ENCODE assay signal across 9 mouse cellular contexts in the genomic region with DNA sequence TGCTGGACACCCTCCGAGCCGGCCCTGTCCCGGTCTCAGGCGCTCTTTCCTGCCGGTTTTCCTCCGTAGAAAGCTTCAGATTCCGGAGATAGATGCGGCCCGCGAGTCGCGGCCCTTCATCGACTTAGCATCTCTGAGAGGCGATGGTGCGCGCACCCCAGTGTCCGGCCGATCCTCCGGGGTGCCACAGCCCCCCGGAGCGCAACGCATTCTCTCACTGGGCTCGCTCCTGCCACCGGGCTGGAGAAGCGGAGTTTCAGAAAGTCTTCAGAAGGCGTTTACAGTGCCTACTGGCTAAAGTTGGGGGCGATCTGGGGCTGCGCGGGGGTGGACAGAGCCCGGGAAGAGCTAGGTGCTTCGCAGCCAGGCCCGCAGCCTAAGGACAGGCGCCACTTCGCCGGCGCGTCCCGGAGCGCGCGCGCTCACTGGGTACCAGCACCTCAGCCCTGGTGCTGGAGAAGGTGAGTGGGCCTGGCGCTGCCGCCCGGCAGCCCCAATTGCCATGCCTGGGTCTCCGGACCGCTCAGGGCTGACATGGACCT. TPM values are rescaled to one million over a fixed set of nuclear protein-coding genes. Genes with fewer than 3 reads are reported as not detected.
DNase-seq lines count a peak whose midpoint lies in the region; ATAC-seq lines count a peak whose summit lies in the region.
"Had no signal": no experiment of that assay in that cellular context is flagged by ENCODE, and none has a peak within 500 bp of the region (broad histone marks: within the 10 kb centered on the region; RNA-seq: fewer than 3 reads in every experiment).

No protein-coding gene starts in this region.

- H3K4me3 ChIP-seq in lung, embryonic 16.5 days (ENCODE audit: low read length), result peak overlapping the region; percentile 48
- peak overlapping the region; percentile 65 for H3K4me3 ChIP-seq in hindbrain, embryonic 15.5 days
- H3K4me3 ChIP-seq in neural tube, embryonic 14.5 days (ENCODE audit: low read depth, low read length), result peak overlapping the region; percentile 61

- H3K4me1 ChIP-seq in lung, embryonic 16.5 days (replicated peaks; ENCODE audit: control insufficient read depth, insufficient read depth, low read length), result peaks cover 8% of the 10 kb centered on the region
- H3K4me1 ChIP-seq in hindbrain, embryonic 15.5 days (replicated peaks), result peaks cover 40% of the 10 kb centered on the region
- peaks cover 12% of the 10 kb centered on the region for H3K4me1 ChIP-seq in neural tube, embryonic 14.5 days (ENCODE audit: control insufficient read depth, insufficient read depth, low read length)

- no peak overlapping the region for H3K27ac ChIP-seq in lung, embryonic 16.5 days (ENCODE audit: low read length)
- H3K27ac ChIP-seq in hindbrain, embryonic 15.5 days (replicated peaks), result peak overlapping the region; percentile 77; the same call in 1 of the 2 replicates
- H3K27ac ChIP-seq in neural tube, embryonic 14.5 days (ENCODE audit: low read depth, low read length), result no peak overlapping the region

- no peak for DNase-seq in frontal cortex, postnatal 14 days (ENCODE audit: low spot score in 2 of 2)
- no peak for DNase-seq in lung, postnatal 4 days
- no peak for DNase-seq in MN1 (ENCODE audit: low spot score)

- H3K36me3 ChIP-seq in lung, embryonic 16.5 days (ENCODE audit: control insufficient read depth, insufficient read depth, low read length), result no peaks in the 10 kb centered on the region
- no peaks in the 10 kb centered on the region for H3K36me3 ChIP-seq in hindbrain, embryonic 15.5 days
- H3K36me3 ChIP-seq in neural tube, embryonic 14.5 days (ENCODE audit: control insufficient read depth, insufficient read depth, low read length), result no peaks in the 10 kb centered on the region

- H3K27me3 ChIP-seq in lung, embryonic 16.5 days (ENCODE audit: control insufficient read depth, insufficient read depth, low read depth, low read length), result peaks cover 69% of the 10 kb centered on the region
- peaks cover 22% of the 10 kb centered on the region for H3K27me3 ChIP-seq in hindbrain, embryonic 15.5 days
- peaks cover 23% of the 10 kb centered on the region for H3K27me3 ChIP-seq in neural tube, embryonic 14.5 days (ENCODE audit: control insufficient read depth, insufficient read depth, low read length)

- peak; percentile 43; the same call in 1 of the 2 replicates for ATAC-seq in frontal cortex, adult (ENCODE audit: low TSS enrichment)
- no peak for ATAC-seq in lung, embryonic 16.5 days (ENCODE audit: low read depth)
- no peak for ATAC-seq in hindbrain, embryonic 15.5 days (ENCODE audit: low FRiP score, low read depth)
- ATAC-seq in neural tube, embryonic 14.5 days (ENCODE audit: low read depth), result no peak
- no peak for ATAC-seq in erythroid progenitor cell, adult 5-6 weeks (replicated peaks; ENCODE audit: low FRiP score, poor library complexity, severe bottlenecking)

- H3K9ac ChIP-seq in lung, embryonic 16.5 days (ENCODE audit: low read length), result no peak overlapping the region
- peak overlapping the region; percentile 81 for H3K9ac ChIP-seq in hindbrain, embryonic 15.5 days
- H3K9ac ChIP-seq in neural tube, embryonic 14.5 days (replicated peaks; ENCODE audit: low read depth, low read length), result peak overlapping the region; percentile 78

- H3K9me3 ChIP-seq in lung, embryonic 16.5 days (ENCODE audit: control insufficient read depth, low read length), result no peaks in the 10 kb centered on the region
- no peaks in the 10 kb centered on the region for H3K9me3 ChIP-seq in hindbrain, embryonic 15.5 days
- no peaks in the 10 kb centered on the region for H3K9me3 ChIP-seq in neural tube, embryonic 14.5 days (ENCODE audit: control insufficient read depth, low read length)

- WGBS in lung, embryonic 16.5 days, result under 1% methylated on average over 47 of the region's 47 CpGs
- under 1% methylated on average over 47 of the region's 47 CpGs for WGBS in hindbrain, embryonic 15.5 days
- under 1% methylated on average over 47 of the region's 47 CpGs for WGBS in neural tube, embryonic 14.5 days

- peak overlapping the region; percentile 82 for H3K4me2 ChIP-seq in lung, embryonic 16.5 days (ENCODE audit: low read depth, low read length)
- H3K4me2 ChIP-seq in hindbrain, embryonic 15.5 days, result peak overlapping the region; percentile 89
- H3K4me2 ChIP-seq in neural tube, embryonic 14.5 days (ENCODE audit: low read depth, low read length), result peak overlapping the region; percentile 93

RNA-seq across cellular contexts. Expression of gene Crhr1, which starts 0.9 kb away (rescaled TPM):
- polyA plus RNA-seq in lung, embryonic 16.5 days (2015; fragmentation: Nextera tagmentation; extraction: Ambion mirVana), result not detected in 2 replicates
- 7.6 and 8.1 TPM in 2 replicates for polyA plus RNA-seq in hindbrain, embryonic 15.5 days (2015; fragmentation: Nextera tagmentation; extraction: Ambion mirVana)
- polyA plus RNA-seq in neural tube, embryonic 14.5 days (2014; fragmentation: Nextera tagmentation; extraction: Ambion mirVana), result 4.6 and 5.5 TPM in 2 replicates
- total RNA-seq in erythroid progenitor cell, adult 5-6 weeks (2015; ENCODE audit: low replicate concordance), result not detected in 2 replicates
- not detected in 2 replicates for total RNA-seq in erythroid progenitor cell, adult 5-6 weeks (2017; ENCODE audit: low replicate concordance)
- polyA plus RNA-seq: C2C12 had no signal

RNA-seq across cellular contexts. Expression of gene Sppl2c, which starts 52.6 kb away (rescaled TPM):
- polyA plus RNA-seq in lung, embryonic 16.5 days (2015; fragmentation: Nextera tagmentation; extraction: Ambion mirVana), result not detected in 2 replicates
- polyA plus RNA-seq in hindbrain, embryonic 15.5 days (2015; fragmentation: Nextera tagmentation; extraction: Ambion mirVana), result not detected in 2 replicates
- not detected in 2 replicates for polyA plus RNA-seq in neural tube, embryonic 14.5 days (2014; fragmentation: Nextera tagmentation; extraction: Ambion mirVana)
- total RNA-seq in erythroid progenitor cell, adult 5-6 weeks (2015; ENCODE audit: low replicate concordance), result not detected in 2 replicates
- total RNA-seq in erythroid progenitor cell, adult 5-6 weeks (2017; ENCODE audit: low replicate concordance), result not detected in 2 replicates
- polyA plus RNA-seq: C2C12 had no signal
